Mouse (Mus musculus): ENCODE measurements around the gene Gm6502. TPM values are rescaled to one million over a fixed set of nuclear protein-coding genes. Genes with fewer than 3 reads are reported as not detected.
"Not testable (repeated sequence)": the region's sequence is repeated elsewhere in the genome, so short reads cannot be mapped to it uniquely, and the experiment has no call there.

The Gm6502 gene
- polyA plus RNA-seq (2015; fragmentation: Nextera tagmentation; extraction: Ambion mirVana), result not detected in 2 replicates

DNA sequence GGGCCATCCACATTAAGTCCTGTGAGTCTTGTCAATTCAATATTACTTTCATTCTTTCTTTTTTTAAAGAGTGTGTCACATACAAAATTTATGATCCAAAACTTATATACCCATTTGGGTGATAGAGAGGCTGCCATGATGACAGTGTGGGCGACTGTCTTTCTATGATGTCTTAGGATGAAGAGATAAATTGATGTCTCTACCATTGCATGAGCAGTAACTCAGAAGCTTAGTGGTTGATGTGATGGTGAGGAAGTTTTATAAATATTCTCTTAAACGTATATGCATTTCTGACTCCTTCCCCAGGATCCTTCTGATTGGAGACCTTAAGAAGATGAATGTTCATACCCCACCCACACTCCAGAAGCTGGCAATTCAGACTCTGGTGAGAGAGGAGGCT lies at the start of gene Gm6502:
Gm6502 (plus strand) TSS at position 301 of the 400 bp plus-strand sequence.
- not testable (repeated sequence) for H3K4me1 ChIP-seq (replicated peaks); H3K4me2 ChIP-seq; H3K27me3 ChIP-seq; H3K9ac ChIP-seq; ATAC-seq (replicated peaks; ENCODE audit: insufficient number of reproducible peaks, insufficient read depth, low FRiP score, low read depth); H3K4me3 ChIP-seq; H3K9me3 ChIP-seq (replicated peaks); H3K36me3 ChIP-seq; H3K27ac ChIP-seq
- no CpG with 5 or more reads among the region's 2 CpGs for WGBS

DNA sequence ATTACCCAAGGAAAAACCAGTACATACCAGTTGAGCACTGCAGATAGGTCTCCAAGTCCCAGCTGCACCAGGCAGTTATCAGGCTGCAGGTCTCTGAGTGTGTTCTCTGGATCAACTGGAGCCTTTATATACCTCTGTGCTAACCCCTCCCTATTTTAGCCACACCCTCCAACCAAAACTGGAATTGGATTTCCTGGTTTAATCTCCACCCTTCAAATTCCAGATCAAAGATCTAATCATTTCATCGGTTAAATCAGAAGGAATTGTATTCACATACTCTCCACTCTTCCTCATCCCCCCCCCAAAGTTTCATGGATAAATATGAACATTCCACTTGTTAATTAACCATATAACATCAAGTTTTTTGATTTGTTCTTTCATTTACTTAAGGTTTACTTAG lies 7.5 kb upstream of the Gm6502 start, which contains the start of gene A430089I19Rik:
A430089I19Rik (minus strand) TSS at position 101 of the 400 bp plus-strand sequence.
- H3K9me3 ChIP-seq (replicated peaks); H3K4me1 ChIP-seq (replicated peaks); H3K27ac ChIP-seq; H3K4me3 ChIP-seq; H3K9ac ChIP-seq; H3K36me3 ChIP-seq; H3K4me2 ChIP-seq; ATAC-seq (replicated peaks; ENCODE audit: insufficient number of reproducible peaks, insufficient read depth, low FRiP score, low read depth); H3K27me3 ChIP-seq: not testable (repeated sequence)
- 84% methylated on average over 1 of the region's 1 CpGs for WGBS

DNA sequence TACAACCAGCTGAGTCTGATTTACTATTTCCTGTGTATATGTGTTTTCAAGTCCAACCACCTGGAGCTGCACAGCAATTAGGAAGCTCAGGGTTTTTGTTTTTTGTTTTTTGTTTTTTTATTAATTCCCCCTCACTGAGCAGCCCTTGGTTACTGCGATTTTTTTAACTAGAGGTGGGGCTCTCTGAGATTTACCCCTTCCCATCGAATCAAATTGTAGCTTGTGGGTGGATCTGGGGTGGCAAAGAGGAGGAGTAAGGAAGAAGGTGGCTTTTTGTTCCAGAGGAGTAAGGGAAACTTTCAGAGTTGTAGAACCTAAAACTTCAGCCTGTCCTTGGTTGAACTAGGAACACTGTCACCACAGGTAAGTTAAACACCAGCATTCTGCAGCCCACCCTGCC lies 25.2 kb downstream of the Gm6502 start, which contains the start of gene AA792892:
AA792892 (plus strand) TSS at position 301 of the 400 bp plus-strand sequence.
- H3K4me3 ChIP-seq; ATAC-seq (replicated peaks; ENCODE audit: insufficient number of reproducible peaks, insufficient read depth, low FRiP score, low read depth); H3K27ac ChIP-seq; H3K27me3 ChIP-seq; H3K4me2 ChIP-seq; H3K9ac ChIP-seq; H3K4me1 ChIP-seq (replicated peaks); H3K36me3 ChIP-seq; H3K9me3 ChIP-seq (replicated peaks): not testable (repeated sequence)
- no CpG with 5 or more reads among the region's 2 CpGs for WGBS

Other genes starting within 250 kb of the Gm6502 start
- gene BC061212, start 243.9 kb upstream of the Gm6502 start, polyA plus RNA-seq (2015; fragmentation: Nextera tagmentation; extraction: Ambion mirVana), result not detected in 2 replicates
- not detected in 2 replicates for gene Gm6351, start 238.1 kb upstream of the Gm6502 start, polyA plus RNA-seq (2015; fragmentation: Nextera tagmentation; extraction: Ambion mirVana)
- gene Gm3106, start 96.4 kb upstream of the Gm6502 start, polyA plus RNA-seq (2015; fragmentation: Nextera tagmentation; extraction: Ambion mirVana), result not detected in 2 replicates
- not detected in 2 replicates for gene A430089I19Rik, start 7.6 kb upstream of the Gm6502 start, polyA plus RNA-seq (2015; fragmentation: Nextera tagmentation; extraction: Ambion mirVana)
- gene AA792892, start 25.3 kb downstream of the Gm6502 start, polyA plus RNA-seq (2015; fragmentation: Nextera tagmentation; extraction: Ambion mirVana), result not detected in 2 replicates
- not detected in 2 replicates for gene Gm7682, start 131.3 kb downstream of the Gm6502 start, polyA plus RNA-seq (2015; fragmentation: Nextera tagmentation; extraction: Ambion mirVana)
- not detected in 2 replicates for gene Gm3139, start 211.9 kb downstream of the Gm6502 start, polyA plus RNA-seq (2015; fragmentation: Nextera tagmentation; extraction: Ambion mirVana)

All from heart, embryonic 15.5 days (tissue).